Mouse (Mus musculus): Measurements from ENCODE around the gene Gbp2b.
A peak's percentile ranks its signal among the peaks of the same experiment; 100 is the strongest.
"Not testable (repeated sequence)": the region's sequence is repeated elsewhere in the genome, so short reads cannot be mapped to it uniquely, and the experiment has no call there.

Gbp2b gene

DNA sequence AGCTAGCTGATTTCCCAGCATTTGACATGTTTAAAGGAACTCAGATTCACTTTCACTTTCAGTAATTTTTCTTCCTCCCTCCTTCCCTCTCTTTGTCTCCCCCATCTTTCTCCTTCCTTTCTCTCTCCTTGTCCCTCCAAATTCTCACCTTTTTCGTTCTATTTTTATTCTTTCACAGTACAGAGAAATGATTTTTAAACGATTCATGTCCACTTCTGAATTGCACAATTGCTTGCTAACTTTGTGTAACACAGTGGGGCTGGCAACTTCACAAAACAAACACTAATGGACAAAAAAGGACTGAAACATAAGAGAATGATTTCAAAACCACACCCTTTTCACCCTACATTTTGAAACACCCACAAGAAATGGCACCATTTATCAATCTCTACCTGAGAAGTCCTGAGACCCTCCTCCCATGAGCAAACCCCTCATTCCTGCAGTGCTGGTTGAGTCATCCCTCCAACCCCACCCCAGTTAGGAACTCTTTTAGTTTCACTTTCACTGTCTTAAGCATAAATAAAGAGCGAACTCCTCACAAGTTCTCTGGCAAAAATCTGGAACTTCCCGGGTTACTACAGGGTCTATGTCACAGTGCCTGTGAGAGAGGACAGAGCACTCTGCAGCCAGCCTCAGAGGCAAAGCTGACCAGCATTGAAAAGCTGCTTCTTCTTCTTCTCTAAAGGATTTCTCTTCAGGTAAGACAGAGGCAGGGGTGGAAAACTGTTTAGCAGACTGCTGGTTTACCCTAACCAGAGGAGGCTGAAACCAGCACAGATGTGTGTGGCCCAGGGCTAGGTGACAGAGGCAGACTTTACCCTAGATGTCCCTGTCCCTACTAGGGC, 25.7 kb downstream of the Gbp2b start, which contains the start of gene Gbp2:
Gene Gbp2, plus strand, starts transcription at position 492 of the 845 bp plus-strand sequence.
- DNase-seq (ENCODE audit: inconsistent ontology term) = peak; percentile 55

DNA sequence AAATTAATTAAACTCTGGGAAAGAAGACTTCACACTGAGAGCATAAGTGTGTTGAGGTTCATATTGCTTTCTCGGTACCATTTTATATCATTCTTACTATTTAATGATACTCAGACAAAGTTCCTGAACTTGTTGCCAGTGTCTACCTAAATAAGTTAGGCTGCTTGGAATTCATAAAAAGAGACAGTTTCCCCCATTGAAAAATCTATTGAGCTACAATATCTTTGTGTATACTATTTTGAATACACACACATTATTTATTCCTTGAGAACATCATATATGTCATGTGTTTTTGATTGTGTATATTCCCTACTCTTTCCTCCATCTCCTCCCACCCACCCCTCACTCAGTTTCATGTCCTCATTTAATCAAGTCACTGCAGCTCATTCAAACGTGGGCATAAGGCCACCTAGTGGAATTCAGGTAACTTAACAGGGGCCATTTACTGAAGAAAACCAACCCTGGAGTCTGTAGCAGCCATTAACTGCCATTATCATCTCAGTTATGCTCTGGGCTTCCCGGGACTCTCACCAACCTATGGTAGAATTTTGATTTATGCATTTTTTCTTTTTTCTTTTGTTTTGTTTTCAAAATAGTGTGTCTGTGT, 26.4 kb downstream of the Gbp2b start:
- peak; percentile 51 for DNase-seq (ENCODE audit: inconsistent ontology term)

DNA sequence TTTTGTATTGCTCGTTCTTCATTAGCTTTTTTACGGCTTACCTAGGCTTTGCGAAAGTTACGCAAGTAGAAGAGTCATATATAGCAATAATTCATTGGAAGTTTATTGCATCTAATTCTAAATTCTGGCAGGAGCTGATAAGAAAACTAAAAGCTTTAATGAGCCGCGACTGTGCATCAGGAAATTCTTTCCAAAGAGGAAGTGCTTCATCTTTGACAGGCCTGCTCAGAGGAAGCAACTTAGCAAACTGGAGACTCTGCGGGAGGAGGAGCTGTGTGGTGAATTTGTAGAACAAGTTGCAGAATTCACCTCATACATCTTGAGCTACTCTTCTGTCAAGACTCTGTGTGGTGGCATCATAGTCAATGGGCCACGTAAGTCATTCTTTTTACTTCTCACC, 35.7 kb downstream of the Gbp2b start:
- no peak for DNase-seq (ENCODE audit: inconsistent ontology term)

DNA sequence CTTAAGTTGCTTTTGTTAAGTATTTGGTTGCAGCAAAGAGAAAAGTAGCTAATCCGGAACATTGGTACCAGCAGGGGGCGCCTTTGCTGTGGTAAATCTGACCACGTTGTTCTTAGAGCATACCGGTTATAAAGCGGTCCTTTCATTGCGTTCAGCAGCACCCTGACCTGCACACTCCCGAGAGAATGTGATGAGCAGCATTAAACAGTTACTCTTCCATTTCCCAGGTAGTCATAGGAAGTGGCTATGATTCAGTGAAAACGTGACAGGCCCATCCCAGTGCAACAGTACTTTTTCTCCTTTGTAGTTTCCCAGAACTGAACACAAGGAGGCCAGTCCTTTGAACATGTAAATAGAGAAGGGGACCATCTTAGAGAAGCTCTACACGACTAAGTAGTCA, 45.6 kb downstream of the Gbp2b start:
- DNase-seq (ENCODE audit: inconsistent ontology term) = peak; percentile 38

DNA sequence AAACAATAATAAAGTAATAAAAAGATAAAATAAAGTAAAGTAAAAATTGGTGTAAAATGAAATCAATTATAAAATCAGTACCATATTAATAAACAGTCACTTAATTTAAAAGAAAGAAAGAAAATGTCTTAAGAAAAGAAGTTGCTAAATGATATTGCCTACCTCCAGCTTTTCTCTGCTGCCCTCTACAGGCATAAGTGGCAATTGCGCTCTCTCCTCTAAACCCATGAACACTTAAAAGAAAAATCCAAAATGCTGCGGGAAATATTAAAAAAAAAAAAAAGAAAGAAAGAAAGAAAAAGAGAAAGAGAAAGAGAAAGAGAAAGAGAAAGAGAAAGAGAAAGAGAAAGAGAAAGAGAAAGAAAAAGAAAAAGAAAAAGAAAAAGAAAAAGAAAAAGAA, 51.3 kb downstream of the Gbp2b start:
- DNase-seq (ENCODE audit: inconsistent ontology term) = peak; percentile 42

DNA sequence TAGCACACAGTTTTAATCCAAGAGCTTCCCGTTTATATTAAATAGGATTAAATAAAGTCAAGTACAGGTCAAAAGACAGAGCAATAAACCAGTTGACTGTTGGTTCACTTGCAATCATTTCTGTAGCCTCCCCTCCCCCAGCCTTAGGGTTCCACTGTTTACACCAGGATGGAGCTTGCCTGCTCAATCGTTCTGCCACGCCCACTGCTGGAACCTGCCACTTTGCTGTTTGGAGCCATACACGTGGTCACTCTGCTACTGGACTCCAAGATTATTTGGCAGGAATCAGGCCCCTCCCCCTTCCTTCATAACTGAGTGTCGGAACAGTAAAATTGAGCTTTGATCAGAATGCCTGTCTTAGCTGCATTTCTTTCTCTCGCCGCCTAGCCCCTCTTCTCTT, 53.2 kb downstream of the Gbp2b start:
- not testable (repeated sequence) for DNase-seq (ENCODE audit: inconsistent ontology term)

DNA sequence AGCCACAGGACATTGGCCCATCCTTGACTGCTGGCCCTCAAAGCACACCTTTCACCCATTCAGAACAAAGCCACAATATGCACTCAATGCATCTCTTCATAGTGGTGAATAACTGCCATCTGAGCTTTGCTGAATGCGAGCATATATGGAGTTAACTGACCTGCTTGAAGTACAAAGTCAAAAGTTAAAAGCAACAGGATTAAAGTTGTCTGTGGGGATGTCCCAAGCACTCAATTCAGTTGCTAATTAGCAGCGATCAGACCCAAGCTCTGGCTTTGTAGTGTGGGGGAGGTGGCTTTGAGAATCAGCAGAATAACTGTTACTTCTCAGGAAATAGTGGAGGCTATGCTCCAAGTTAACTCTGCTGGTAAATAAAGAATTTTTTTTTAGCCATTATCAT, 55.6 kb downstream of the Gbp2b start:
- no peak for DNase-seq (ENCODE audit: inconsistent ontology term)

DNA sequence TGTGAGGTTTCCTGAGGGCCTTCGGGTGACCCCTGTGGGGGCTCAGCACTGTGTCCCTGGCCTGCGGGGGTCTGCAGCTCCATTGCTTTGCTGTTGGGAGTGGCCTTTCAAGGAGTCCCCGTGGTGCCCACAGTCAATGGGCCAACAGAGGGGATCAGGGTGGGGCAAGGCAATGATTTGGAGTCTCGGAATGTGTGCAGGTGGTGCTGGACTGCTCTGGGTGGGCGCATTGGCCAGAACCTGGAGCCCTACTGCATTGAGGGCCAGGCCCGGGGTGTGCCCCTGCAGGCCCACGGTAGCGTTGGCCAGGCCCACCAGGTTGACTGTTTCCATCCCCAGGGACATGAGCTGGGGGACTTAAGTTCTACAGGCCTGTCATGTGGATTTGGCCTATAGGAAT, 70.1 kb downstream of the Gbp2b start:
- no peak for DNase-seq (ENCODE audit: inconsistent ontology term)
